8 mouse cellular contexts compared by ENCODE assay signal in the genomic region with DNA sequence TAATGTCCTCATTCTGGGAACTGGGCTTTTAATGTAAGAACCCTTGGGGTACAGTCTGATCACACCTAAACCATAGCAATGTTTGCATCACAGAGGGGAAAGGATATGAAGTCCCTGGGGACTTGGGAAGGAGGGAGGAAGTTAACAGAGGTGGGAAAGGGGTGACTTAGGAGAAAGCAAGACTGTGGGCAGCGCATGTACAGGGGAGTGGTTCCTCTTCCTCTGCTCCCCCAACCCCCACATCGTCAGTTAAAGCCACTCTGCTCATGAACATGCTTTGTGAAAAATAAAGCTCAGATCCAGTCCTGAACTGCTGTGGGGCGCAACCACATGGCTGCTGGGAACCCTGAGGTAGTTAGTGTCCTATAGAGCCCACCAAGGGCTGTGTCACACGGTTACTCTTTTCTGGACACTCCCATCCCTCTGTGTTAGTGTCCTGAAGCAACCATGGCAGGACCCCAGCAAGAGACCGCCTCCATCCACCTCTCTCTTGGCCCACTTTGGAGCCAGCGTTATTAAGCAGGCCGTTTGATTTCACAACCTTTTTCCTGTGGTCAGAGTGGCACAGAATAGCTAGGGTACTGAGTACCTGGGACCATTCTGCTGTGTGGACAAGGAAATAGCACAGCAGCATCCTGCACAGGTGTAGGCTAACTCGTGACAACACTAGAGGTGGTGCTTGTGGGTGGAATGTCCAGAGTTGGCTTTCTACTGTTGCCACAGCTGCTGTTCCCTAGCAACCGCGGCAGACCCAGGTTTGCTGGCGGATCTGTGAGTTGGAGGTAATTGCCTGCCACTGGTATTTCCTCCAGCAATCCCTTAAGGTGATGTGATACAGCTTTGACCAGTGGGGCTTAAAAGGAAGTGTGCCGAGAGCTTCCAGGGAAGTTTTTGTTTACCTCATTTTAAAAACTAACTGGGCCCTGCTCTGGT. TPM values are rescaled to one million over a fixed set of nuclear protein-coding genes. Genes with fewer than 3 reads are reported as not detected.
DNase-seq lines count a peak whose midpoint lies in the region; ATAC-seq lines count a peak whose summit lies in the region.

No protein-coding gene starts in this region.

- no peak overlapping the region for H3K4me2 ChIP-seq in forebrain, embryonic 14.5 days (ENCODE audit: low read length)
- no peak overlapping the region for H3K4me2 ChIP-seq in forebrain, embryonic 13.5 days
- no peak overlapping the region for H3K4me2 ChIP-seq in midbrain, embryonic 16.5 days (ENCODE audit: low read length)

- DNase-seq in forebrain, embryonic 14.5 days (ENCODE audit: low spot score) = peak; percentile 48
- peak; percentile 58 for DNase-seq in limb, embryonic 10.5 days (ENCODE audit: low spot score)
- no peak for DNase-seq in gastrocnemius, postnatal 14 days
- no peak for DNase-seq in c-Kit-positive CD71-positive TER-119-positive erythroid progenitor cells, embryonic 14.5 days (ENCODE audit: low spot score)
- no peak for DNase-seq in urinary bladder, postnatal 4 days (ENCODE audit: low spot score in 2 of 2)

- intact Hi-C loops in gastrocnemius, postnatal 14 days (cut with DNase I; ENCODE audit: low total_unique reads) = no loop called here

- WGBS in forebrain, embryonic 14.5 days = 57% methylated on average over 12 of the region's 12 CpGs
- WGBS in forebrain, embryonic 13.5 days = 66% methylated on average over 12 of the region's 12 CpGs
- 57% methylated on average over 12 of the region's 12 CpGs for WGBS in limb, embryonic 10.5 days
- WGBS in midbrain, embryonic 16.5 days = 67% methylated on average over 12 of the region's 12 CpGs

- H3K4me3 ChIP-seq in forebrain, embryonic 14.5 days (ENCODE audit: low read depth, low read length) = no peak overlapping the region
- no peak overlapping the region for H3K4me3 ChIP-seq in forebrain, embryonic 13.5 days
- H3K4me3 ChIP-seq in limb, embryonic 10.5 days = no peak overlapping the region
- H3K4me3 ChIP-seq in midbrain, embryonic 16.5 days (ENCODE audit: low read depth, low read length) = no peak overlapping the region

- H3K9me3 ChIP-seq in forebrain, embryonic 14.5 days (replicated peaks; ENCODE audit: control insufficient read depth, low read length) = no peaks in the 10 kb centered on the region
- H3K9me3 ChIP-seq in forebrain, embryonic 13.5 days (replicated peaks) = no peaks in the 10 kb centered on the region
- H3K9me3 ChIP-seq in limb, embryonic 10.5 days (replicated peaks) = no peaks in the 10 kb centered on the region
- H3K9me3 ChIP-seq in midbrain, embryonic 16.5 days (replicated peaks; ENCODE audit: control insufficient read depth, low read length, poor library complexity, severe bottlenecking) = no peaks in the 10 kb centered on the region

- no peak overlapping the region for H3K9ac ChIP-seq in forebrain, embryonic 14.5 days (ENCODE audit: low read length)
- H3K9ac ChIP-seq in forebrain, embryonic 13.5 days = no peak overlapping the region
- H3K9ac ChIP-seq in midbrain, embryonic 16.5 days (ENCODE audit: low read depth, low read length) = no peak overlapping the region

- H3K36me3 ChIP-seq in forebrain, embryonic 14.5 days (ENCODE audit: control insufficient read depth, insufficient read depth, low read length) = no peaks in the 10 kb centered on the region
- no peaks in the 10 kb centered on the region for H3K36me3 ChIP-seq in forebrain, embryonic 13.5 days (ENCODE audit: poor library complexity, severe bottlenecking)
- H3K36me3 ChIP-seq in limb, embryonic 10.5 days = no peaks in the 10 kb centered on the region
- no peaks in the 10 kb centered on the region for H3K36me3 ChIP-seq in midbrain, embryonic 16.5 days (ENCODE audit: control insufficient read depth, insufficient read depth, low read length)

- no peaks in the 10 kb centered on the region for H3K4me1 ChIP-seq in forebrain, embryonic 14.5 days (ENCODE audit: control insufficient read depth, insufficient read depth, low read length)
- H3K4me1 ChIP-seq in forebrain, embryonic 13.5 days = peaks cover 13% of the 10 kb centered on the region; the same call in 1 of the 2 replicates
- H3K4me1 ChIP-seq in limb, embryonic 10.5 days = peaks cover 20% of the 10 kb centered on the region
- peaks cover 15% of the 10 kb centered on the region for H3K4me1 ChIP-seq in midbrain, embryonic 16.5 days (ENCODE audit: control insufficient read depth, insufficient read depth, low read length)

- no peaks in the 10 kb centered on the region for H3K27me3 ChIP-seq in forebrain, embryonic 14.5 days (replicated peaks; ENCODE audit: control insufficient read depth, insufficient read depth, low read length)
- H3K27me3 ChIP-seq in forebrain, embryonic 13.5 days = no peaks in the 10 kb centered on the region
- no peaks in the 10 kb centered on the region for H3K27me3 ChIP-seq in limb, embryonic 10.5 days (ENCODE audit: low read depth, poor library complexity, severe bottlenecking)
- H3K27me3 ChIP-seq in midbrain, embryonic 16.5 days (ENCODE audit: control insufficient read depth, insufficient read depth, low read depth, low read length) = no peaks in the 10 kb centered on the region

- ATAC-seq in forebrain, embryonic 14.5 days = no peak
- ATAC-seq in forebrain, embryonic 13.5 days = no peak
- ATAC-seq in granulocyte monocyte progenitor cell, adult 5-6 weeks (replicated peaks; ENCODE audit: poor library complexity, severe bottlenecking) = peak; percentile 55
- peak; percentile 76 for ATAC-seq in midbrain, embryonic 16.5 days

- H3K27ac ChIP-seq in forebrain, embryonic 14.5 days (ENCODE audit: low read depth, low read length) = no peak overlapping the region
- no peak overlapping the region for H3K27ac ChIP-seq in forebrain, embryonic 13.5 days
- H3K27ac ChIP-seq in limb, embryonic 10.5 days = peak overlapping the region; percentile 40
- peak overlapping the region; percentile 51 for H3K27ac ChIP-seq in midbrain, embryonic 16.5 days (ENCODE audit: low read length)

RNA-seq across cellular contexts. Expression of a gene that starts 50.3 kb away (rescaled TPM):
- polyA plus RNA-seq in forebrain, embryonic 14.5 days (2014; fragmentation: Nextera tagmentation; extraction: Ambion mirVana) = 18.5 and 23.9 TPM in 2 replicates
- 10.4 and 12.4 TPM in 2 replicates for polyA plus RNA-seq in forebrain, embryonic 13.5 days (2015; fragmentation: Nextera tagmentation; extraction: Ambion mirVana)
- total RNA-seq in granulocyte monocyte progenitor cell, adult 5-6 weeks (2014; fragmentation: Nextera tagmentation) = 4.3 and 9.2 TPM in 2 replicates
- 6.7 and 7.6 TPM in 2 replicates for total RNA-seq in granulocyte monocyte progenitor cell, adult 5-6 weeks (2017)
- polyA plus RNA-seq in limb, embryonic 10.5 days (2016; fragmentation: Nextera tagmentation; extraction: Ambion mirVana) = 1.0 and 1.7 TPM in 2 replicates
- polyA plus RNA-seq in midbrain, embryonic 16.5 days (2015; fragmentation: Nextera tagmentation; extraction: Ambion mirVana) = 20.1 and 21.3 TPM in 2 replicates
- total RNA-seq in gastrocnemius, postnatal 14 days (2021) = 10 to 100 TPM; 63.1 to 66.2 TPM

Comparison
In these comparisons a context has a peak if more than half of its experiments do, and no peak if none do; other contexts are left out.
1. ATAC-seq: peak in granulocyte monocyte progenitor cell, adult 5-6 weeks (single experiment) and midbrain, embryonic 16.5 days (single experiment); none in forebrain, embryonic 14.5 days (single experiment) and forebrain, embryonic 13.5 days (single experiment).
2. DNase-seq: peak in forebrain, embryonic 14.5 days (single experiment) and limb, embryonic 10.5 days (single experiment); none in gastrocnemius, postnatal 14 days (single experiment), c-Kit-positive CD71-positive TER-119-positive erythroid progenitor cells, embryonic 14.5 days (single experiment) and urinary bladder, postnatal 4 days (0 of 2).
3. H3K27ac ChIP-seq: peak in limb, embryonic 10.5 days (single experiment) and midbrain, embryonic 16.5 days (single experiment); none in forebrain, embryonic 14.5 days (single experiment) and forebrain, embryonic 13.5 days (single experiment).